Mouse (Mus musculus): ENCODE results near the gene Tdrd7.

Gene Tdrd7

GRCm38 (mm10) chr4:45972448-45972854 is 7.3 kb downstream of the Tdrd7 start:
- peak in 1 of 2 experiments; percentile 38 for DNase-seq (ENCODE audit: low spot score in 2 of 2)

GRCm38 (mm10) chr4:45972951-45973350 is 7.8 kb downstream of the Tdrd7 start:
- no peak for DNase-seq (ENCODE audit: low spot score in 2 of 2)

GRCm38 (mm10) chr4:45976931-45977667 is 12.0 kb downstream of the Tdrd7 start:
- DNase-seq (ENCODE audit: low spot score in 2 of 2): no peak

GRCm38 (mm10) chr4:45979916-45980315 is 14.8 kb downstream of the Tdrd7 start:
- DNase-seq (ENCODE audit: low spot score in 2 of 2): no peak

GRCm38 (mm10) chr4:45981054-45981453 is 15.9 kb downstream of the Tdrd7 start:
- no peak for DNase-seq (ENCODE audit: low spot score in 2 of 2)

- DNase-seq (ENCODE audit: low spot score in 2 of 2): no peak
Measured at GRCm38 (mm10) chr4:45990427-45991135, 25.4 kb downstream of the Tdrd7 start.

- no peak for DNase-seq (ENCODE audit: low spot score in 2 of 2)
Measured at GRCm38 (mm10) chr4:45998536-45998935, 33.4 kb downstream of the Tdrd7 start.

GRCm38 (mm10) chr4:46008142-46008793 is 43.1 kb downstream of the Tdrd7 start:
- DNase-seq (ENCODE audit: low spot score in 2 of 2): no peak

- DNase-seq (ENCODE audit: low spot score in 2 of 2): no peak
Measured at GRCm38 (mm10) chr4:46011698-46012097, 46.6 kb downstream of the Tdrd7 start.

- DNase-seq (ENCODE audit: low spot score in 2 of 2): no peak
Measured at GRCm38 (mm10) chr4:46015605-46016004, 50.5 kb downstream of the Tdrd7 start.

- no peak for DNase-seq (ENCODE audit: low spot score in 2 of 2)
Measured at GRCm38 (mm10) chr4:46023021-46023481, 57.9 kb downstream of the Tdrd7 start.

GRCm38 (mm10) chr4:46025893-46026292 is 60.8 kb downstream of the Tdrd7 start:
- DNase-seq (ENCODE audit: low spot score in 2 of 2): peak in 1 of 2 experiments; percentile 49

GRCm38 (mm10) chr4:46028224-46028623 is 63.1 kb downstream of the Tdrd7 start:
- no peak for DNase-seq (ENCODE audit: low spot score in 2 of 2)

- DNase-seq (ENCODE audit: low spot score in 2 of 2): no peak
Measured at GRCm38 (mm10) chr4:46028781-46029180, 63.6 kb downstream of the Tdrd7 start.

- DNase-seq (ENCODE audit: low spot score in 2 of 2): no peak
Measured at GRCm38 (mm10) chr4:46029552-46029951, 64.4 kb downstream of the Tdrd7 start.

GRCm38 (mm10) chr4:46032448-46032847 is 67.3 kb downstream of the Tdrd7 start:
- no peak for DNase-seq (ENCODE audit: low spot score in 2 of 2)

- DNase-seq (ENCODE audit: low spot score in 2 of 2): no peak
Measured at GRCm38 (mm10) chr4:46033197-46033596, 68.1 kb downstream of the Tdrd7 start.

GRCm38 (mm10) chr4:46038591-46038891 is 73.4 kb downstream of the Tdrd7 start:
- no peak for DNase-seq (ENCODE audit: low spot score in 2 of 2)

- DNase-seq (ENCODE audit: low spot score in 2 of 2): peak in 1 of 2 experiments; percentile 52
Measured at GRCm38 (mm10) chr4:46038892-46039751, 74.0 kb downstream of the Tdrd7 start, which contains the start of gene Tmod1. Tmod1 (plus strand) TSS chr4:46038935.

GRCm38 (mm10) chr4:46039899-46040298 is 74.8 kb downstream of the Tdrd7 start:
- DNase-seq (ENCODE audit: low spot score in 2 of 2): no peak

- peak in 1 of 2 experiments; percentile 59 for DNase-seq (ENCODE audit: low spot score in 2 of 2)
Measured at GRCm38 (mm10) chr4:46040594-46041192, 75.6 kb downstream of the Tdrd7 start.

Measured in left cerebral cortex, adult 9 months (tissue).